Mouse (Mus musculus): ENCODE results near the gene Scarf1.

Gene Scarf1

DNA sequence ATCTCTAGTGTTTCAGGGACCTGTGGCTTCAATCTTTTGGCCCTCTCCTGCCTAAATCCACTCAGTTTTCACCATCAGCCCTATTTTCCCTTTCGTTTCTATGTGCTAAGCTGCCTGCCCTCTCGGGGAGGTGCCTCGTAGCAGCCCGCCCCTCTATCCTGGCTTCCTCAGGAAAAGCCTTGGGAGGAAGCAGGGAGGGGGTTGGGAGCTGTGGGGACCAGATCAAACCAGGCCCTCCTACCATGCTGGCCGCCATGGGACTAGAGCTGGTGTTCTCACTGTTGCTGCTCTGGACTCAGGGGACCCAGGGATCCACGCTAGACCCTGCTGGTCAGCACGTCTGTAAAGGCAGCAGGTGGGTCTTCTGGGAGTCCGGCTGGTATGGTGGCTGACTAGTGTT lies at the start of gene Scarf1:
Scarf1 (plus strand) TSS at position 205 of the 400 bp plus-strand sequence.
- in situ Hi-C loops (cut with MboI), result no loop called here

DNA sequence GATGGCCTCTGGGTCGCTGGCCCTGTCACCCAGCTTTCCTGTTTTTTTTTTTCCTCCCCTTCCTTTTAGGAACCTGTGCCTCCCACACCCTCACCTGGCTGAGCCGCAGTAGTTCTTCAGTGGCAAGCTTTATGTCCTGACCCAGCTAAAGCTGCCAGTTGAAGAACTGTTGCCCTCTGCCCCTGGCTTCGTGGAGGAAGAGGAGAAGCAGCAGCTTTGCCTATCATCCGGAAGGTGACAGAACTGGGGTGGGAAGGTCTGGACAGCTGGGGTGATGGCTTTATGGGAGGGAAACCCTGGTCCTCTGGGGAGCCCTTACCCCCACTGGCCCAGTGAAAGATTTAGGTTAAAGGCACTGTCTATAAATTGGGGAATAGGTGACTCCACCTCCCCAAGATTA lies 49.7 kb upstream of the Scarf1 start:
- in situ Hi-C loops (cut with MboI), result no loop called here

DNA sequence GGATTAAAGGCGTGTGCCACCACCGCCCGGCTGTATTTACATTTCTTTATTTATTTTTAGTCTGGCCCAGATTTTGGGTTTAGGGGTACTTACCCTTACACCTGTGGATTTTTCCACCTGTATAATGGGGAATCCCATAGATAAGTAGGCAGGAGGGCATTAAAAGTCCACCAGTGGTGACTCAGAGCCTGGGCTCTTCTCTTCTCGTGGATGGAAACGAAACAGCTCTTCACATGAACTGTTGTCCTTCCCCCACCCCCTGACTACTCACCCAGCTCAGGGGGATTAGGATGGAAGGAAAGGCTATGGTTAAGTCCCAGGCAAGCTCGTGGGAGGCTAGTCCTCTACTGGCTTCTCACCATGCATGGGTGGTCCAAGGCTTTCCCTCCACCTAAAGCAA lies 48.9 kb upstream of the Scarf1 start:
- in situ Hi-C loops (cut with MboI), result no loop called here

- in situ Hi-C loops (cut with MboI), result no loop called here
Measured at GRCm38 (mm10) chr11:75465051-75465450, 48.3 kb upstream of the Scarf1 start.

DNA sequence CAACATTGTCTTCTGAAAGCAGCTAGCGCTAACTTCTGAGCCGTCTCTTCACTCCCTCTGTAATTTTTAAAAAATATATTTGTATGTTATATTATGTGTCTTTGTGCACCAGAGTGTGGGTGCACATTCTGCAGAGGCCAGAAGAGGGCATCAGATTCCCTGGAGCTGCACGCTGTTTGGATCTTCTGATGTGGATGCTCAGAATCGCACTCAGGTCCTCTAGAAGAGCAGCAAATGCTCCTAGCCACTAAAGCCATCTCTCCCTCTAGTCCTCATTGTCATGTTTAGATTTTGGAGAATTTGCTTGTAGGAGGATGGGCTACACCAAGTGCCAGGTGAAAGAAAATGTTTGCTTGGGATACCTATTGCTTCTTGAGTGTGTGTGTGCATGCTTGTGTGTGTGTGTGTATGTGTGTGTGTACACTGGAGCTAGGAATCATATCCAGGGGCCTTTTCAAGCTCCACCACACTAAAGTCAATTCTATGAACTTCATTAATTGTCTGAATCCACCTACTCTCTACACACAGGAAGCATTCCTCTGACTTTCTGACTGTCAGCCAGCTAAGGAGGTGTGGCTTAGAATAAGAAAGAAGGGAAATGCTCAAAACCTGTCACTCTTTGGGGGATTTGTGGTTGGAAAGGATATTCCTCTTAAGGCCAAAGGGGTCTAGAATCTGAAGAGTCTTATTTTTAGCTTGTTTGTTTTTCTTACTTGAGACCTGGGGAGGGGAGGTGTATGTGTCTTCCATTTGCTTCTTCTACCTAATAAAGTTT lies 46.4 kb upstream of the Scarf1 start:
- in situ Hi-C loops (cut with MboI), result no loop called here

- in situ Hi-C loops (cut with MboI), result no loop called here
Measured at GRCm38 (mm10) chr11:75467512-75468215, 45.7 kb upstream of the Scarf1 start.

GRCm38 (mm10) chr11:75468410-75468809 lies 44.9 kb upstream of the Scarf1 start:
- in situ Hi-C loops (cut with MboI), result no loop called here

DNA sequence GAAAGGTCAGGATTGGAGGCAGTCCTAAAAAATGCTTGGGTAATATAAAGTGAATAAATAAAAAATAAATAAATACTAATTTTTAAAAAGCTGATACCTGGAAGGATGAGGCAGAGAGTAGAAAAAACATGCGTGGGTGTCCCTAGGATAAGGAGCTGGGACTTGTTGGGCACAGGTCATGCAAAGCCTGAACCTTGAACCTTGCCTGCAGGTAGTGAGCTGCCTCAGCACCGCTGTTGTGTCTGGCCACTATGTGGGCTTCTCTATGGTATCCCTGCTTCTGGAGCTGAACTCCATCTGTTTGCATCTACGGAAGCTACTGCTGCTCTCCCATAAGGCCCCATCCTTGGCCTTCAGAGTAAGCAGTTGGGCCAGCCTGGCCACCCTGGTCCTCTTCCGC lies 44.1 kb upstream of the Scarf1 start:
- in situ Hi-C loops (cut with MboI), result no loop called here

DNA sequence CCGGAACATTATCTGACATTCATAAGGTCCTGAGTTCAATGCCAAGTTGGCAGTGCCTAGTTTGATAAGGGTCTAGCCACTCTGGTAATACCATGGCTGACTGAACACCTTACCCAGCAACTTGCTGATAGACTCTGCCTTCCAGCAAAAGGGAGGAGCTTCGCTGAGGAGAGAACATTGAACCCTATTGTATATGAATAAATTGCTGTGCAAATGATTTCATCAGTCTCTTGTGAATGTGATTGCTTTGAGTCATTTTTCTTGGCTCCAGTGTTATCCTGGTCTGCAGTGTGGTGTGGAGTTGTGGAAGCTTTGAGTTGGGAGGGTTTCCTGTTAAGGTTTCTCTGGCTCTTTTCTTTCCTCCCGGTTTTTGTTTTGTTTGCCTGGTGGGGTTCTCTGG lies 42.7 kb upstream of the Scarf1 start:
- in situ Hi-C loops (cut with MboI), result no loop called here

DNA sequence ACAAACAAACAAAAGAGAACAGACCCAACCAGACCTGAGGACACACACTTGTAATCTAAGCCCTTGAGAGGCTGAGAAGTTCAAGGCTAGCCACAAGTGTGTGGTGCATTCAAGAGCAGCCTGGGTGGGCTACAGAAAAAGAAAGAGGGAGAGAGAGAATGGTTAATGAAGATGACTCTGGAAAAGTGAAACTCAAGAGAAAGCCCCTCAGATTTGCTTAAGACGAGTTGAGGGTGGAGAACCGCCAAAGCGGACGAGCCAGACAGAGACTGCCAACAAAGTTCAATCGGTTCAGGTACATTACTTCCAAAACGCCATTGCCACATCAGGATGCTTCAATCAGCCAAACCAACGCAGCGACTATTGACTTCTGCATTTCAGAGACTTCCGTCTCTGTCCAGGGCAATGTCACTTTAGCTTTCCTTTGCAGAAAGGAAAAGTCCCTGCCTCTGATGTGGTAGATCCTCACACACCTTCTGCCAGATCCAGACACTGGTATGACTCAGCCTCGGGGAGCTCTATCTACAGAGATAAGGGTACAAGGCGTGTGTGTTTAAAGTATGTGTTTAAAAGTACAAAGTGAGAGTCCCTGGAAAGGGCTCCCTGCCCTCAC lies 40.8 kb upstream of the Scarf1 start:
- in situ Hi-C loops (cut with MboI), result no loop called here

GRCm38 (mm10) chr11:75473376-75473775 lies 40.0 kb upstream of the Scarf1 start:
- in situ Hi-C loops (cut with MboI), result no loop called here

DNA sequence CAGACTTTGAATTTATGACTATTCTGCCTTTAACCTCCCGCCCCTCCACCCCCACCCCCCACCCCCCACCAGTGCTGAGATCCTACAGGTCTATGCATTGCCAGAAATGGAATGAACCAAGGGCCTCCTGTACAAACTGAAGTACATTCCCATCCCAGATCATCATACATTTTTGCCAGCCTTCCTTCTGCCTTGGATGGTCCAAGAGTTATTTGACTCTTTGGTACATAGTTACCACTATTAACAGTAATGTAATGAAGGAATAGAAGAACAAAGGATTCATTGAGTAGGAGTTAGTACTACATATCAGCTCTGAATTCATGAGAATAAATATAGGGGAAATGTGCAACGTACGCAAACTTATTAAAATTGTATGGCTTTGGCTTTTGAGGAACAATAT lies 27.1 kb upstream of the Scarf1 start:
- in situ Hi-C loops (cut with MboI), result no loop called here

DNA sequence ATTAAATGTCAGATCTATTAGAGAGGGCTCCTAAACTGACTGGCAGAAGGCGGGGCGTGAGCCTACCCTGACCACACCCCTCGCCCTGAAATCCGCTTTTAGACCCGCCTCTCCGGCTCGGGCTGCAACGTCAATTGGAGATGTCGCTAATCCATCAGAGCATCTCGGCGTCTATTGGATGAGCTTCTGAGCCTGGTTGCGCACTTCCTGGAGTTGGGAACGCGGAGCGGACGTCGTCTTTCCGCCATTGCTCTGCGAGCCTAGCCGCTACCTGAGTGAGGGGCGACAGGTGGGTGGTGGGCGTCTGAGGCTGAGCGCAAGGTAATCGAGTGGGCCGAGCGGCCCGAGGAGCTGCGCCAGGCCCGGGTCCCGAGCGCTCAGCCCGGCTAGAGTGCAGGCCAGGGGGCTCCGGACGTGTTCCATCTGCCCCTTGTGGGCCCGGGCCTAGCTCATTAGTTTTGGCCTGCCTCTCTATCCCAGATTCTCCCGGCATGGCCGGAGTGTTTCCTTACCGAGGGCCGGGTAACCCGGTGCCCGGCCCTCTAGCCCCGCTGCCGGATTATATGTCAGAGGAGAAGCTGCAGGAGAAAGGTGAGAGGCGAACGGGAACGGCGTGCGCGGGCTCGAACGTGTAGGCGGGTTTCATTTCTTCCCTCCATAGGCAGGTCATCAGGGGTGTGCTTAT lies 26.6 kb upstream of the Scarf1 start, which contains the start of gene Prpf8:
Prpf8 (plus strand) TSS at position 216 of the 685 bp plus-strand sequence.
- in situ Hi-C loops (cut with MboI), result no loop called here

DNA sequence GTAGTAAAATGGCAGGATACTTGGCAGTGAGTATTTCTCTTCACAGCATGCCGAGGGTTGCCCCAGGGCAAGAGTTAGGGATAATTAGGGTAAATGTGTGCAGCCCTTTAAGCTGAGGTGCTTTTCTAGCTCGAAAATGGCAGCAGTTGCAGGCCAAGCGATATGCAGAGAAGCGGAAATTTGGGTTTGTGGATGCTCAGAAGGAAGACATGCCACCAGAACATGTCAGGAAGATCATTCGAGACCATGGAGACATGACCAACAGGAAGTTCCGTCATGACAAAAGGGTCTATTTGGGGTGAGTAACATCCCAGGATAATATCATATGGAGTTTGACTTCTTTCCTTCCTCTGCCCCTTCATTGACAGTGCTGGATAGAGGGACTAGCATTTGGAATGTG lies 25.8 kb upstream of the Scarf1 start:
- in situ Hi-C loops (cut with MboI), result no loop called here

DNA sequence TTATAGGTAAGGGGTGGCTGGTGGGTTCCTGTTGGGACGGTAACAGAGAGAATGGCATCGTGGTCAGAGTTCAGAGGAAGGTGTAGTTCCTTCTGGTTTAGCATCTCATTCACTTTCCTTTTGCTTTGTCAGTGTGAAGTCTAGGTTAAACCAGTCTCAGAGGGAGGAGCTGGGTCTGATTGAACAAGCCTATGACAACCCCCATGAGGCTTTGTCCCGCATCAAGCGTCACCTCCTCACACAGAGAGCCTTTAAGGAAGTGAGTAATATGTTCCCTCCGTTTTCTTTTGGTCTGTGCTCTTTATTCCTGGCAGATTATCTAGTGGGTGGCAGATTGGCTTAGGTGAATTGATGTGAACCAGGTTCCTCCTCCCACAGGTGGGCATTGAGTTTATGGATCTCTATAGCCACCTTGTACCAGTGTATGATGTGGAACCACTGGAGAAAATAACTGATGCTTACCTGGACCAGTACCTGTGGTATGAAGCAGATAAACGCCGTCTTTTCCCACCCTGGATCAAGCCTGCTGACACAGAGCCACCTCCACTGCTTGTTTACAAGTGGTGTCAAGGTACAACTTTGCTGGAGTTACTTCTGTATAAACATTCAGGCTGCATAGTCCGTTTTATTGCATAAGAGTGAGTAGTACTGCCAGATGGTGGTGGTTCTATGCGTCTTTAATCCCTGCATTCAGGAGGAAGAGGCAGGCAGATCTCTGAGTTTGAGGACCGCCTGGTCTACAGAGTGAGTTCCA lies 18.9 kb upstream of the Scarf1 start:
- in situ Hi-C loops (cut with MboI), result no loop called here

GRCm38 (mm10) chr11:75498126-75498525 lies 15.2 kb upstream of the Scarf1 start:
- in situ Hi-C loops (cut with MboI), result no loop called here

DNA sequence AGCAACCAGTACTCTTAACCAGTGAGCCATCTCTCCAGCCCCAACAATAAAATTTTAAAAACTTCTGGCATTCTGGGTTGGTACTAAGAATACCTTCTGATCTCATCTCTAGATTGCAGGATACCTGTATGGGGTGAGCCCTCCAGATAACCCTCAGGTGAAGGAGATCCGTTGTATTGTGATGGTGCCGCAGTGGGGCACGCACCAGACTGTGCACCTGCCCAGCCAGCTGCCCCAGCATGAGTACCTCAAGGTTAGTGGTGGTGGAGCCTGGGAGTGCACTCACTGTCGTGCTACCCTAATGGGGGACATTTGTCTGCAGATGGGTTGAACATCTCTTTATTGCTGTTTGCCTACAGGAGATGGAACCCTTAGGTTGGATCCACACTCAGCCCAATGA lies 5.2 kb upstream of the Scarf1 start:
- in situ Hi-C loops (cut with MboI), result no loop called here

DNA sequence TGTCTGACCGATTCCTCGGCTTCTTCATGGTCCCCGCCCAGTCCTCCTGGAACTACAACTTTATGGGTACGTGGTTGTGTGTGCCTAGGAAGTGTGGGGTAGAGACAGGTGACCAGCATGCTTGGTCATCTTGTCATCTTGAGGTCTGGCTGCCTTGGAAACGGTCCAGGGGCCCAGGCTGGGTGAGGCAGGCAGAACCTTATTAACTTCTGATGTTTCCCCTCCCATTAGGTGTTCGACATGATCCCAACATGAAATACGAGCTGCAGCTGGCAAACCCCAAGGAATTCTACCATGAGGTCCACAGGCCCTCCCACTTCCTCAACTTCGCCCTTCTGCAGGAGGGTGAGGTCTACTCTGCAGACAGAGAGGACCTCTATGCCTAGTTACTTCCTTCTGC lies 4.4 kb upstream of the Scarf1 start:
- in situ Hi-C loops (cut with MboI), result no loop called here

DNA sequence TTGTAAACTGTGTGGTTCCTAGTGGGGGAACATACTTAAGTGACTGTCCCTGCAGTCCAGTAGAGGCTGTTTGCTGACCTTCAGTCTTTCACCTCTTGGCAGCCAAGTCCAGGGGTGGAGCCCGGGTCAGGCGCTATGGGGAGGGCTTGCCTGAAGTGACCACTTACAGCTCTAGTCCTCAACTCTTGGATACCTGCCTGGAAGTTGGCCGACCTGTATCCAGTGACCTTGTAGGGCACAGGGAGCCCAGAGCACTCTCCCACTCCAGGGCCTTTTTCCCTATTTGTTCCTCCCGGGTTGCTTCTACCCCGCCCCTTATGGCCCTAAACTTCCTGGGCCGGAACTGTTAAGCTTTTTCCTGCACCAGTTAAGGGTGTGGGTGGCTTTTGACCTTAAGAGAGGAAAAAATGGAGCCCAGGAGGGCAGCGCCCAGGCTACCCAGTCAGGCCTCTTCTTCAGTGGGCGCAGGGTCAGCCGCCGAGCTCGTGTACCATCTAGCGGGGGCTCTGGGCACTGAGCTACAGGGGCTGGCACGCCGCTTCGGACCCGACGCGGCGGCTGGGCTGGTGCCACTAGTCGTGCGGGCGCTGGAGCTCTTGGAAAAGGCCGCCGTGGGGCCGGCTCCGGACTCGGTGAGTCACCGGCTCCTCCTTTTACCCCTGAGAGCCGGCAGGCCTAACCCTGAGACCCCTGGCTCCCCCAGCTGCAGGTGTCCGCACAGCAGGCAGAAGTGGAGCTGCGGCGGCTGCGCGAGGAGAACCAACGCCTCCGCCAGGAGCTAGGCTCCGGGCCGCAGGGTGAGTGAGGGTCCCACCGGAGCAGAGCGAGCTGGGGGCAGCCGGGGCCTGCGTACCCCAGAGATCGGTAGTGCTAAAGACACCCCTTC lies 3.4 kb upstream of the Scarf1 start, which contains the start of gene Rilp:
Rilp (plus strand) TSS at position 354 of the 886 bp plus-strand sequence.
- in situ Hi-C loops (cut with MboI), result no loop called here

DNA sequence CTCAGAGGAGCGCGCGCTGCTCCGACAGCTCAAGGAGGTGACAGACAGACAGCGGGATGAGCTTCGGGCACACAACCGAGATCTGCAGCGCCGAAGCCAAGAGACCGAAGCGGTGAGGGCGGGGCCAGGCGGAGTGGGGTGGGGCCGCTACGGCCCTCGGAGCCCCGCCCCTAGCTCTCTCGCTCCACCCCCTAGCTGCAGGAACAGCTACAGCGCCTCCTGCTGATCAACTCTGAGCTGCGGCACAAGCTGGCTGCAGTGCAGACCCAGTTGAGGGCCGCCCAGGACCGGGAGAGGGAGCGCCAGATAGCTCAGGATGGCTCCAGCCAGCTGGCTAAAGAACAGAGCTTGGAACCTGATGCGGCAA lies 2.7 kb upstream of the Scarf1 start:
- in situ Hi-C loops (cut with MboI), result no loop called here

DNA sequence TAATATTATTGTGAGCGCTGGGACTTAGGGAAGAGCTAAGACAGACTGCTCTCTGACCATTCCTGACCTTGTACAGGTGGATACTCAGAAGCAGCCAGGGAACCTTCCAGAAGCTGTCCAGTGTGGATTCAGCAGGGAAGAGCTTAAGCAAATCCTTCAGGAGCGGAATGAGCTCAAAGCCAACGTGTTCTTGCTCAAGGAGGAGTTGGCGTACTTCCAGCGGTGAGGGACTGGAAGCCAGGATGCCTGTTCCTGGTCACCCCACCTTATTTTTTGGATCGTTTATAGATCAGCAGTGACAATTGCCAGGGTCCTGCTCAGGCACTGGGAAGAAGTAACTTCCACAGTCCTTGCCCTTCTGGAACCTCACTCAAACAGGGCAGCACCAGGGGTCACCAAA lies 2.1 kb upstream of the Scarf1 start:
- in situ Hi-C loops (cut with MboI), result no loop called here

Data from mature B cell (primary cell).